Mouse (Mus musculus): ENCODE data around the gene Sdccag8.

Sdccag8 gene

GRCm38 (mm10) chr1:176874155-176874554 lies 59.7 kb downstream of the Sdccag8 start:
- intact Hi-C loops (cut with DNase I) = no loop called here

- intact Hi-C loops (cut with DNase I) = loop anchor here (2.0 to 5.0 kb wide), 2 partner anchors 307 to 810 kb away; no protein-coding TSS in a partner anchor
Observed at GRCm38 (mm10) chr1:176877756-176878155, 63.3 kb downstream of the Sdccag8 start.

GRCm38 (mm10) chr1:176879005-176879404 lies 64.5 kb downstream of the Sdccag8 start:
- intact Hi-C loops (cut with DNase I) = loop anchor here (2.0 to 5.0 kb wide), 2 partner anchors 306 to 808 kb away; no protein-coding TSS in a partner anchor

- intact Hi-C loops (cut with DNase I) = loop anchor here (2.0 to 5.0 kb wide), 2 partner anchors 305 to 808 kb away; no protein-coding TSS in a partner anchor
Observed at GRCm38 (mm10) chr1:176879614-176880013, 65.2 kb downstream of the Sdccag8 start.

- intact Hi-C loops (cut with DNase I) = no loop called here
Observed at GRCm38 (mm10) chr1:176880101-176880500, 65.6 kb downstream of the Sdccag8 start.

- intact Hi-C loops (cut with DNase I) = no loop called here
Observed at GRCm38 (mm10) chr1:176880943-176881342, 66.5 kb downstream of the Sdccag8 start.

- intact Hi-C loops (cut with DNase I) = no loop called here
Observed at GRCm38 (mm10) chr1:176885207-176885933, 70.9 kb downstream of the Sdccag8 start.

- intact Hi-C loops (cut with DNase I) = no loop called here
Observed at GRCm38 (mm10) chr1:176886002-176886401, 71.5 kb downstream of the Sdccag8 start.

- intact Hi-C loops (cut with DNase I) = no loop called here
Observed at GRCm38 (mm10) chr1:176903741-176904140, 89.3 kb downstream of the Sdccag8 start.

- intact Hi-C loops (cut with DNase I) = no loop called here
Observed at GRCm38 (mm10) chr1:176915946-176916345, 101.5 kb downstream of the Sdccag8 start.

- intact Hi-C loops (cut with DNase I) = no loop called here
Observed at GRCm38 (mm10) chr1:176919486-176919885, 105.0 kb downstream of the Sdccag8 start.

GRCm38 (mm10) chr1:176922842-176923241 lies 108.4 kb downstream of the Sdccag8 start:
- intact Hi-C loops (cut with DNase I) = no loop called here

GRCm38 (mm10) chr1:176926009-176926408 lies 111.5 kb downstream of the Sdccag8 start:
- intact Hi-C loops (cut with DNase I) = no loop called here

- intact Hi-C loops (cut with DNase I) = no loop called here
Observed at GRCm38 (mm10) chr1:176927312-176927711, 112.9 kb downstream of the Sdccag8 start.

- intact Hi-C loops (cut with DNase I) = no loop called here
Observed at GRCm38 (mm10) chr1:176929710-176930109, 115.2 kb downstream of the Sdccag8 start.

GRCm38 (mm10) chr1:176930574-176930973 lies 116.1 kb downstream of the Sdccag8 start:
- intact Hi-C loops (cut with DNase I) = no loop called here

GRCm38 (mm10) chr1:176930981-176931500 lies 116.6 kb downstream of the Sdccag8 start:
- intact Hi-C loops (cut with DNase I) = no loop called here

GRCm38 (mm10) chr1:176931511-176931910 lies 117.1 kb downstream of the Sdccag8 start:
- intact Hi-C loops (cut with DNase I) = no loop called here

- intact Hi-C loops (cut with DNase I) = no loop called here
Observed at GRCm38 (mm10) chr1:176932320-176932950, 118.0 kb downstream of the Sdccag8 start.

- intact Hi-C loops (cut with DNase I) = no loop called here
Observed at GRCm38 (mm10) chr1:176933319-176933718, 118.9 kb downstream of the Sdccag8 start.

GRCm38 (mm10) chr1:176934043-176934762 lies 119.7 kb downstream of the Sdccag8 start:
- intact Hi-C loops (cut with DNase I) = no loop called here

- intact Hi-C loops (cut with DNase I) = no loop called here
Observed at GRCm38 (mm10) chr1:176939901-176940341, 125.5 kb downstream of the Sdccag8 start.
